Mouse (Mus musculus) thymus, postnatal 4 days (tissue): ENCODE data around the gene Marcks.
"Not testable (repeated sequence)": the region's sequence is repeated elsewhere in the genome, so short reads cannot be mapped to it uniquely, and the experiment has no call there.

ENCODE experiments used
- DNase-seq: peaks from one replicate; pipeline ENCODE4 v3.0.0; 2021

Gene Marcks

GRCm38 (mm10) chr10:37135951-37136751, 2.6 kb downstream of the Marcks start:
- peak; percentile 77 for DNase-seq

- DNase-seq = no peak
Observed at GRCm38 (mm10) chr10:37133876-37134708, 4.6 kb downstream of the Marcks start.

GRCm38 (mm10) chr10:37132671-37133070, 6.0 kb downstream of the Marcks start:
- no peak for DNase-seq

GRCm38 (mm10) chr10:37129652-37130051, 9.1 kb downstream of the Marcks start:
- no peak for DNase-seq

GRCm38 (mm10) chr10:37115329-37115728, 23.4 kb downstream of the Marcks start:
- no peak for DNase-seq

GRCm38 (mm10) chr10:37112812-37113211, 25.9 kb downstream of the Marcks start:
- DNase-seq = no peak

GRCm38 (mm10) chr10:37112362-37112761, 26.4 kb downstream of the Marcks start:
- DNase-seq = no peak

- no peak for DNase-seq
Observed at GRCm38 (mm10) chr10:37111432-37111831, 27.3 kb downstream of the Marcks start.

- no peak for DNase-seq
Observed at GRCm38 (mm10) chr10:37106871-37107627, 31.7 kb downstream of the Marcks start.

- no peak for DNase-seq
Observed at GRCm38 (mm10) chr10:37106303-37106702, 32.4 kb downstream of the Marcks start.

- no peak for DNase-seq
Observed at GRCm38 (mm10) chr10:37102227-37103080, 36.3 kb downstream of the Marcks start.

- no peak for DNase-seq
Observed at GRCm38 (mm10) chr10:37101733-37102132, 37.0 kb downstream of the Marcks start.

GRCm38 (mm10) chr10:37096529-37096928, 42.2 kb downstream of the Marcks start:
- DNase-seq = no peak

- DNase-seq = no peak
Observed at GRCm38 (mm10) chr10:37095803-37096202, 42.9 kb downstream of the Marcks start.

GRCm38 (mm10) chr10:37093306-37093705, 45.4 kb downstream of the Marcks start:
- no peak for DNase-seq

GRCm38 (mm10) chr10:37090411-37090810, 48.3 kb downstream of the Marcks start:
- DNase-seq = no peak

- DNase-seq = not testable (repeated sequence)
Observed at GRCm38 (mm10) chr10:37084071-37084470, 54.6 kb downstream of the Marcks start.
